Mouse (Mus musculus): ENCODE measurements around the gene Ndufa5.

The Ndufa5 gene

DNA sequence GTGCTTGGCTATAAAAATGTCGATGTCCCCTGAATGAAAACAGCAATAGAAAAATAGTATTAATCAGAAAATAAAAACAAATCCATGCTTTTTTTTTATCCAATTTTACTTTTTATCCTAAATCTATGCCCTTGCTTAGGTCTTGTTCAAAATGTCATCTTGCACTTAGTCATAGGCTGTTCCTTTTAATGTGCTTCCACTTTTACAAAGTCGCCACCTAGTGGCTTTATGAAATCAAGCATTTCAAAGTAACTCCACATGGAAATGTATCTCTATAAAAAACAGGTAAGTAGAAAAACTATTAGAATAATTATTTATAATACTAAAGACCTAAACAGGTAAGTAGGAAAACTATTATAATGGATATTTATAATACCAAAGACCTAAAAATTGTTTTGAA lies 11.6 kb downstream of the Ndufa5 start:
- DNase-seq = no peak

DNA sequence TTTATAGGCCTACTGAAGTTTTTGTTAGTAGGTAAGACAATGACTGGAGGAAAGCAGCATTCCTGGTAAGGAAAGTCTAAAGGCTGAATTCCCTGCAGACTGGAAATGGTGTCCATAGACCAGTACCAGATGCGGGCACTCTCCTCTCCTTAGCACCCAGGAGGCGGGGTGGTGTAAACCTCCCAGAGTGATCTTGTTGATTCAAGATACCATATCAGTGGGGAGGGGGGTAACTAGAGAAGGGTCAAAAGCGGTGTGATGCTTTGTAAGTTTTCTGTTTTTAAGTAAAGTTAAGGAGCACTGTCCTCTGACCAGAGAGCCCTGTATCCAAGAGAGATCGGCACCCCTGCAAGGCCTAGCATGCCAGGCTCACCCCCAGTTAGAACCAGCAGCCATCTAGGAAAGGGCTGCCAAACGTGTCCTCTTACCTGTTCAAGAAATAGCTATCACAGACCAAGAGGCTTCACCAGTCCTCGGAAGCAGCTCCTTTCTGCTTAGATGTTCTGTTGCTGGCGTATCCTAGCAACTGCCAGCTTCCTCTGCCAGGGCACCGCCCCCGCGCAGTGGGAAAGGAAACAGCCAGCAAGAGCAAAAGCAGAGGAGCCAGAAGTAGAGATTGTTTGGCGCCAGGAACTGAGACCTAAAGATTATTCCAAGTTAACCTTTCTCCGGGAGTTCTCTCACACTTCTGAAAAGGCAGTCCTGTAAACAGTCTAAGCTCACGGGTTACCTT lies 13.1 kb downstream of the Ndufa5 start, which contains the start of gene Iqub:
Gene Iqub, minus strand, starts transcription at position 516 of the 733 bp plus-strand sequence.
- peak; percentile 34 to 45 for DNase-seq

DNA sequence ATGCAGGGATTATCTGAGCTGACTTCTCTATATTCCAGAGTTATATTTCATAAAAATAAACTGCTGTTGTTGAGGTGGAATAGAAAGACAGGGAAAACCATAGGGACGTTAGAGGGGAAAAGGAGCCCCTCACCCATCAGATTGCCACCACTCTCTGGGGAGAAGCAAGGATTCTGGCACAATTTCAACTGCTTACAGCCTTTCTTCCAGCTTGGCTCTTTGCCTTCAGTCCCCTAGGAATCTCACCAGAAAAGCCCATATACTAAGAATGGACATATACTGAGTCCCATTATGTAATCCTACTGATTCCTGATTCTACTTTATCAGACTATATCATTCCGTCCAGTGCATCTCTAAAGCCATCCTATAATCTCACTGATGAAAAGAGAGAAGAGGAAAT lies 23.7 kb downstream of the Ndufa5 start:
- DNase-seq = no peak

DNA sequence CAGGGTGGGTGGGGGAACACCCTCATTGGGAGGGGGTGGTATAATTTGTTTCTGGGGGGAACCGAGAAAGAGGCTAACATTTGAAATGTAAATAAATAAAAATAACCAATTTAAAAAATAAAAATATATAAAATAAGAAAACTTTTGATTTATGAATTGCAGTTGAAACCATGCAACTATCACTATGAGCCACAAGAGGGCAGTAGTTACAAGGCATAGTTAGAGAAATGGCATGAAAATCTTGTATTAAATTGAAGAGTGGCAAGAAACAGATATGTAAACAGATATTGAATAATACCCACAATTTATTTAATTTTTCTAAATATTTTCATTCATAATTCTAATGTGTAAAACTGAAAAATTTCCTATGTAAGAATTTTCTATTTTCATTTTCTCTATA lies 37.5 kb downstream of the Ndufa5 start:
- no peak for DNase-seq

DNA sequence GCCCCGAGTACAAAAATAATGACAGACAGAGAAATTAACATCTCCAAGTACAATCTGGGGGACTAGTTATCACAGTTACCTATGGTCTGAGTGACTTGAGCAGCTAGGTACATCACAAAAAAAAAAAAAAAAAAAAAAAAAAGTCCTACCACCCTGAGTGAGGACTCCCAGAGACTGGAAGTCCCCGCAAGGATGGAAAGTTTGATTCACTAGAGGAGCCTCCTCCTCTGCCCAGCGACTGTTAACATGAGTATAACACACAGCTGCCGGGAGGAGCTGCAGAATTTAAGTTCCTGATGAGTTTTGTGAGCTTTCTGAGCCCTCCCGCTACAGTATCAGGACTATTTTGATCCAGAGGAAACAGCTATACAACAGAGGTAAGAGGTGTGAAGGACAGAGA lies 41.3 kb downstream of the Ndufa5 start:
- DNase-seq = no peak

DNA sequence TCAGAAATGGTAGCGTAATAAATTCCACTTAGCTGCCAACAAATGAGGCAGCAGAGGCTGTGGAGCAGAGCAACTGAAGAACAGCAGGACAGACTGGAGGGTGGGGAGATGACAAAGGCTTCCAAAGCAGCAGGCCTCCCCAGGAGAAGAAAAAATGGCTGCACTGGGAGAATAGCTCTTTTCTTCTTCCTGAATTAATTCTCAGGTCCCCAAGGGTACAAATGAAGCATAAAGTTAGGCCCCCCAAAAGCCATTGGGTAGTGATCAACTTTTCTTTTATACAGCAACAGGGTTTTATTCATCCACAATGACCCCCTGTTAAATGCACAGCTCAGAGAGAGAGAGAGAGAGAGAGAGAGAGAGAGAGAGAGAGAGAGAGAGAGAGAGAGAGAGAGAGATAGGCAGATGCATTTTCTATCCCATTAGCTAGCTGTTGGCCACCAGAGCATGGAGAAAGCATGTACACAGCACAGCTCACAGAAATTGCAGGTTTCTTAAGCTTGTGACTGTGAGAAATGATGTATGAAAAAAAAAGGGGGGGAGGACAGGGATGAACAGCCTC lies 57.2 kb downstream of the Ndufa5 start:
- no peak for DNase-seq

DNA sequence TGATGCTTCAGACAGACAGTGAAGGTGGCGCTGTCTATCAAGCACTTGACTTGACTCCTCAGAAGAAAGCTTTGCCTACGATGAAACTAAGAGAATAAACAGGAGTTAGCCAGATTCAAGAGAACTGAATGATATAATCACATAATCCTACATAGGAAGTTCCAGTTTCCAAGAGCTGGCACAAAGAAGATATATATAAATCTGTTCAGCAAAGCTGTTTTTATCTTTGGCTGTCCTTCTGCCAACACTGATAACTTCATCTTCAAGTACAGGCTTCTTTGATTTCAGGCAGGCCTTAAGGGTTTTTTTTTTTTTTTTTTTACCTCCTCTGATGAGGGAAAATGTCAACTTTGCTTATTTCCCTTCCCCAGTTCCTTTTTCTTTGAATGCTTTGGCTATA lies 57.7 kb downstream of the Ndufa5 start:
- no peak for DNase-seq
